26 mouse cellular contexts compared by ENCODE assay signal in the genomic region with DNA sequence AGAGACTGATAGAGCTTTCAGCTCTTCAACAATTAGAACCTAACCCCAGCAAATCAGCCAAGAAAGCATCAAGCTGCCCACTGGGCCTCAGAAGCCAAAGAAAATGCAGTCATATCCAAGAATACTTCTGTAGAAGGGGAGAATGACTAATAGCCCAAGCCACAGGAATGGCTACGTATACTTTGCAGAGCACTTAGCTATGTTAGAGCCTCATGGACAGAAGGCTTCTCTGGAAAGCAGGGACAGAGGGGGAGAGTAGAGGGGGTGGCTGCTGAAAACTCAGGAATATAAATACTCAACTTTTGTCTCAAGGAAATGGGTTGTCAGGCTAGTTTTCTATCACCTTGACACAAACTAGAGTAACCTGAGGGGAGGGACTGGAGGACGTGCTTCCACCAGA.
DNase-seq lines count a peak whose midpoint lies in the region; ATAC-seq and TF ChIP-seq lines count a peak whose summit lies in the region.
"Had no signal": no experiment of that assay in that cellular context is flagged by ENCODE, and none has a peak within 500 bp of the region (broad histone marks: within the 10 kb centered on the region; RNA-seq: fewer than 3 reads in every experiment).

No protein-coding gene starts in this region.

- H3K27ac ChIP-seq in embryonic facial prominence, embryonic 14.5 days (replicated peaks; ENCODE audit: low read depth, low read length), result no peak overlapping the region
- H3K27ac ChIP-seq in embryonic facial prominence, embryonic 10.5 days (replicated peaks), result no peak overlapping the region
- H3K27ac ChIP-seq in kidney, postnatal 0 days, result no peak overlapping the region
- H3K27ac ChIP-seq: embryonic facial prominence, embryonic 15.5 days; forebrain, embryonic 12.5 days; forebrain, embryonic 15.5 days; heart, embryonic 13.5 days; hindbrain, embryonic 12.5 days; hindbrain, embryonic 15.5 days had no signal

- WGBS in embryonic facial prominence, embryonic 14.5 days, result 59% methylated on average over 2 of the region's 2 CpGs
- 69% methylated on average over 2 of the region's 2 CpGs for WGBS in embryonic facial prominence, embryonic 10.5 days
- 58% methylated on average over 2 of the region's 2 CpGs for WGBS in kidney, postnatal 0 days

- H3K4me2 ChIP-seq in embryonic facial prominence, embryonic 14.5 days (ENCODE audit: low read depth, low read length), result no peak overlapping the region
- no peak overlapping the region for H3K4me2 ChIP-seq in kidney, postnatal 0 days (ENCODE audit: low read length)
- H3K4me2 ChIP-seq: embryonic facial prominence, embryonic 15.5 days; forebrain, embryonic 12.5 days; forebrain, embryonic 15.5 days; heart, embryonic 13.5 days; hindbrain, embryonic 12.5 days; hindbrain, embryonic 15.5 days had no signal

- ATAC-seq in embryonic facial prominence, embryonic 14.5 days (ENCODE audit: low read depth), result no peak
- ATAC-seq in kidney, postnatal 0 days (replicated peaks; ENCODE audit: low FRiP score, low read depth), result no peak
- ATAC-seq: forebrain, embryonic 15.5 days; inflammation-experienced regulatory T-cells, adult 6 months; intestine, embryonic 16.5 days; Patski had no signal

- H3K9me3 ChIP-seq in embryonic facial prominence, embryonic 14.5 days (ENCODE audit: control insufficient read depth, low read length), result no peaks in the 10 kb centered on the region
- H3K9me3 ChIP-seq in embryonic facial prominence, embryonic 10.5 days, result no peaks in the 10 kb centered on the region
- H3K9me3 ChIP-seq in kidney, postnatal 0 days (replicated peaks; ENCODE audit: low read length), result no peaks in the 10 kb centered on the region
- H3K9me3 ChIP-seq: embryonic facial prominence, embryonic 15.5 days; forebrain, embryonic 12.5 days; forebrain, embryonic 15.5 days; heart, embryonic 13.5 days; hindbrain, embryonic 12.5 days; hindbrain, embryonic 15.5 days had no signal

- TF ChIP-seq CTCF in kidney, postnatal 0 days (IDR thresholded peaks at IDR 0.05; ENCODE audit: low read depth), result no peak

- no peaks in the 10 kb centered on the region for H3K27me3 ChIP-seq in embryonic facial prominence, embryonic 14.5 days (replicated peaks; ENCODE audit: control insufficient read depth, insufficient read depth, low read length)
- no peaks in the 10 kb centered on the region for H3K27me3 ChIP-seq in embryonic facial prominence, embryonic 10.5 days (replicated peaks; ENCODE audit: low read depth, poor library complexity, severe bottlenecking)
- H3K27me3 ChIP-seq in kidney, postnatal 0 days (ENCODE audit: insufficient read depth, low read length), result no peaks in the 10 kb centered on the region
- H3K27me3 ChIP-seq: embryonic facial prominence, embryonic 15.5 days; forebrain, embryonic 12.5 days; forebrain, embryonic 15.5 days; hindbrain, embryonic 12.5 days; hindbrain, embryonic 15.5 days had no signal

- no peak overlapping the region for H3K4me3 ChIP-seq in embryonic facial prominence, embryonic 14.5 days (ENCODE audit: low read depth, low read length)
- no peak overlapping the region for H3K4me3 ChIP-seq in embryonic facial prominence, embryonic 10.5 days
- H3K4me3 ChIP-seq in kidney, postnatal 0 days (replicated peaks; ENCODE audit: low read depth, low read length), result no peak overlapping the region
- H3K4me3 ChIP-seq: embryonic facial prominence, embryonic 15.5 days; forebrain, embryonic 12.5 days; forebrain, embryonic 15.5 days; heart, embryonic 13.5 days; hindbrain, embryonic 12.5 days; hindbrain, embryonic 15.5 days had no signal

- DNase-seq in embryonic facial prominence, embryonic 14.5 days (ENCODE audit: low spot score), result peak; percentile 49
- DNase-seq in embryonic facial prominence, embryonic 10.5 days (ENCODE audit: low spot score), result no peak
- peak; percentile 10 for DNase-seq in kidney, postnatal 0 days (ENCODE audit: low spot score)
- DNase-seq in kidney, postnatal 36 days, result no peak
- peak; percentile 6 for DNase-seq in fibroblast of lung, adult 2 months (ENCODE audit: low read depth)
- no peak for DNase-seq in heart, postnatal 4 days
- DNase-seq: adrenal gland, postnatal 10 days; adrenal gland, postnatal 36 days; cerebellum, adult 11 months; cerebellum, adult 2 months; cerebellum, adult 9-11 months; cerebellum, postnatal 25 days; embryo, embryonic 11 days; gastrocnemius, postnatal 25 days; heart, adult 18-20 months; heart, postnatal 14 days; kidney, adult 18-20 months had no signal

- no peak overlapping the region for H3K9ac ChIP-seq in embryonic facial prominence, embryonic 14.5 days (ENCODE audit: low read depth, low read length)
- H3K9ac ChIP-seq in kidney, postnatal 0 days (ENCODE audit: low read depth, low read length), result no peak overlapping the region
- H3K9ac ChIP-seq: embryonic facial prominence, embryonic 15.5 days; forebrain, embryonic 12.5 days; forebrain, embryonic 15.5 days; heart, embryonic 13.5 days; hindbrain, embryonic 12.5 days; hindbrain, embryonic 15.5 days had no signal

- H3K36me3 ChIP-seq in embryonic facial prominence, embryonic 14.5 days (ENCODE audit: control insufficient read depth, insufficient read depth, low read length), result no peaks in the 10 kb centered on the region
- no peaks in the 10 kb centered on the region for H3K36me3 ChIP-seq in embryonic facial prominence, embryonic 10.5 days (replicated peaks)
- H3K36me3 ChIP-seq in kidney, postnatal 0 days (ENCODE audit: insufficient read depth, low read length), result no peaks in the 10 kb centered on the region
- H3K36me3 ChIP-seq: embryonic facial prominence, embryonic 15.5 days; forebrain, embryonic 12.5 days; heart, embryonic 13.5 days; hindbrain, embryonic 12.5 days had no signal

- H3K4me1 ChIP-seq in embryonic facial prominence, embryonic 14.5 days (ENCODE audit: control insufficient read depth, insufficient read depth, low read length), result no peaks in the 10 kb centered on the region
- H3K4me1 ChIP-seq in embryonic facial prominence, embryonic 10.5 days, result no peaks in the 10 kb centered on the region
- no peaks in the 10 kb centered on the region for H3K4me1 ChIP-seq in kidney, postnatal 0 days (replicated peaks; ENCODE audit: insufficient read depth, low read length)
- H3K4me1 ChIP-seq: embryonic facial prominence, embryonic 15.5 days; forebrain, embryonic 12.5 days; forebrain, embryonic 15.5 days; heart, embryonic 13.5 days; hindbrain, embryonic 12.5 days; hindbrain, embryonic 15.5 days had no signal

Comparison
In these comparisons a context has a peak if more than half of its experiments do, and no peak if none do; other contexts are left out.
1. DNase-seq: peak in embryonic facial prominence, embryonic 14.5 days (single experiment), kidney, postnatal 0 days (single experiment) and fibroblast of lung, adult 2 months (single experiment); none in embryonic facial prominence, embryonic 10.5 days (single experiment), kidney, postnatal 36 days (0 of 2) and heart, postnatal 4 days (single experiment).